Mouse (Mus musculus) CD8-positive naive resting alpha-beta T cell, adult 2 months (primary cell): ENCODE results near the gene Ciz1.
"Not testable (repeated sequence)": the region's sequence is repeated elsewhere in the genome, so short reads cannot be mapped to it uniquely, and the experiment has no call there.

Experiments
- DNase-seq, 2 experiments: peaks; one replicate each; pipeline ENCODE4 v3.0.0; 2022; ENCODE audit warnings: low read depth in 2 of 2, low spot score in 2 of 2

Ciz1 gene

DNA sequence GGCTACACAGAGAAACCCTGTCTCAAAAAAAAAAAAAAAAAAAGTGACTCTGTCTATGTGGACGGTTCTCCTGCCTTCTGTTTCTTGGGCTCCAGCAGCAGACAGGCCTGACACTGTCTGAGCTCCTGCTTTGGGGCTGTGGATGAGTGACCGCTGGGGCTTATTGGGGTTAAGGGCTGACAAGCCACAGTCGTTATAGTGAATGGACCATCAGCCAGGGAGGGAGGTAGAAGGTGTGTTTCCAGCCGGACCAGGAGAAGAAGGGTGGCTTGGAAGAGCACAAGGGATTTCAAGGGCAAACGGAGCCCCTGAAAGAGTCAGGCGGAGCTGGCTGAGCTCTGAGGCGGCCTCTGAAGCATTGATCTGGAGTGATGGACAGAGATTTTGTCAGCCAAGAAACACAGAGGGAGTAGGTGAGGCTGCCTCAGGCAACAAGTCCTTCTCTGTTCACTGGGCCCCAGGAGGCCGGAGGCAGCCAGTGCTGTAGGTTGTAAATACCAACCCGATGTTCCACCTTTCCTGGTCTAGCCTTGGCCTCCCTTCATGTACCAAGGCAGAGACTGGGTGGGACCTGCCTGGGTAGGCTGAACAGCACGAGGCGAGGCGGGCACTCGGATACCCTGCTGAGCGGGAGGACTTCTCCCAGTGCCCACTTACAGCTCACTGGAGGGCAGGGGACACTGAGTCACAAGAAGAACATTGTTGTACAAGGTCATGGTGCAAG lies 7.4 kb upstream of the Ciz1 start:
- no peak for DNase-seq

DNA sequence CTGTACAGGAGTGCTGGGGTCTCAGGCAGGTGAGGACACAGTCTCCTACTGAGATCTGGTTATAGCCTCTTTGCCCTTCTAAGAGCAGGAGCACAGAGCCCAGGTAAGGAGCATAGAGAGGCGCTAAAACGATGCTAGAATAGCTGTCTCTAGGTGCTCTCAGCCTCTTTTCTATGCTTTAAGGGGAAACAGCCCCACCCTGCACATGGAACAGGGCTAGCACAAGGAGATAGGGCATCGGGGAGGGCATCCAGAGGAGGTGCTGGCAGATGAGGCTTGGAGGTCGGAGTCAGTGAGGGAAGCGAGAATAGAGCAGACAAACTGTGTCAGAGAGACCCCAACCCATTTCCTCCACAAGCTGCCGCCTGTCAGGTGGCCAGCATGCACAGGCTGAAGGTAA lies 5.1 kb upstream of the Ciz1 start:
- DNase-seq, result no peak

- no peak for DNase-seq
Measured at GRCm38 (mm10) chr2:32348311-32348710, 3.8 kb upstream of the Ciz1 start.

DNA sequence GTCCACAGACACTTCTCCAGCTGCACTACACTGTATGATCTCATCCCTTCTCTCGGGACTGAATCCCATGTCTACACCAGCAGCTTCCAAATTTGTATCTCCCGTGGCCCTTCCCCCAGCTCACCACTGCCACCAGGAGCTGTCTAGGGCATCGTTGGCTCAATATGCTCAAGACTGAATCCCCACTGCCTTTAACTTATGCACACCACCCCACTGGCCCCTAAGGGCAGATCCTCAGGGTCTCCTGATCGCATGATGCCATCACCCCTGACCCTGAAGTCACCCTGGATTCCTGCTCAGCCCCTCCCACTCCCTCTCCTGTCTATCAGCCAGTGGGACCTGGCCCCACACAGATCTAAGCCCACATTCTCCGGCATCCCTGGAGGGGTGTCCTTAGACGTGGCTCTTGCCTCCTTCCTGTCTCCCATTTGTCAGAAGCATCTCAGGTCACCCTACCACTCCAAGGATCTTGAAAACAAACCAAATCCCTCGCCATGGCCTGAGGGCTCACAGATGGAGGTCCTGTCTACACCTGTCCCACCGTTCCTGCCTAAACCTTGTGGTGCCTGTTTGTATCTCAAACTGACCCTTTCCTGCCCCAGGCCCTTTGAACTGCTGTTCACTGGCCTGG lies 2.4 kb upstream of the Ciz1 start:
- DNase-seq, result no peak

DNA sequence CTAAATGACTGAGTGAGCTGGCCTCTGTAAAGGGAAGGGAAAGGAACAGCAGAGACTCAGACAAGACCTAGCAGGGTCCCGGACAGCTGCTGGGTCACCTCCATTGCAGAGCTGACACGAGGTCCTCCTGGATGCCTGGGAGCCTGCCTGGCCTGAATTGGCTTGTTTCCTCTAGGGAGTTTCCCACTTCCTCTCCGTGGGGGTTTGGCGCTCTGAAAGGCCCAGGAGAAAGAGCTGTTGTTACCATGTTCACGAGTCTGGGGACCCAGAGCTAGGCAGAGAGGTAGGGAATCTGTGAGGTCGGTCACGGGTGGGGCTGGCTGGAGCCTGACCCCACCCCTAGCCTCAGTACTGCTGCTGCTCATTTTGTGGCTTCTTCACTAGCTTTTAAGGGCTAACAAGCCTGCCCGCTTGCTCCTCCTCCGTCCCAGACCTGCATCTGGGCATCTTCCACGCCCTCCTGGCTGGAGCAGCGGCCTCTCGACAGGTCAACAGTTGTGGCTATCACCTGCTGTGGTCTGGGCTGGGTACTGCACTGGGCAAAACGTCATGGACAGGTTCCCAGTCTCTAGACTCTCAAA lies 1.6 kb upstream of the Ciz1 start:
- DNase-seq, result no peak

GRCm38 (mm10) chr2:32351471-32351961 lies 611 bp upstream of the Ciz1 start:
- DNase-seq, result no peak

GRCm38 (mm10) chr2:32353007-32353542 lies 948 bp downstream of the Ciz1 start, which contains the start of gene Dnm1:
Gene Dnm1, minus strand, starts transcription at chr2:32353338.
- peak; percentile 82 to 86 for DNase-seq

DNA sequence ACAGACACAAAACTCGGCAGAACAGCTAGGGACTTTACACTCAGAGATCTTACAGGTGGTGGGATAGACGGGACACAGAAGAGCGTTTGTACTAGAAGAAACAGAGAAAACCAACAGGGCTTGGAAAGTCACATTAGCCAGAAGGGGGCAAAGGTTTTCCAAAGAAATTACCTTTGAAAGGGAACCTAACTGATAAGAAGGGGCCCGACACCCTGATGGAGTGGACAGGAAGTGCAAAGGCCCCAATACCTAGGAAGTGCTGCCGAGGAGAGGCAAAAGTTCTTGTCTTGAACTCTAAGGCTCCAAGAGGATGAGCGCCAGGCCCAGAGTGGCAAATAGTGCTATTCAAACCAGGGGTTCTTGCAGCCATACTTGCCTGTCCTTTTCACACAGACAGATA lies 1.7 kb downstream of the Ciz1 start:
- no peak for DNase-seq

- DNase-seq, result no peak
Measured at GRCm38 (mm10) chr2:32354336-32354895, 2.3 kb downstream of the Ciz1 start.

DNA sequence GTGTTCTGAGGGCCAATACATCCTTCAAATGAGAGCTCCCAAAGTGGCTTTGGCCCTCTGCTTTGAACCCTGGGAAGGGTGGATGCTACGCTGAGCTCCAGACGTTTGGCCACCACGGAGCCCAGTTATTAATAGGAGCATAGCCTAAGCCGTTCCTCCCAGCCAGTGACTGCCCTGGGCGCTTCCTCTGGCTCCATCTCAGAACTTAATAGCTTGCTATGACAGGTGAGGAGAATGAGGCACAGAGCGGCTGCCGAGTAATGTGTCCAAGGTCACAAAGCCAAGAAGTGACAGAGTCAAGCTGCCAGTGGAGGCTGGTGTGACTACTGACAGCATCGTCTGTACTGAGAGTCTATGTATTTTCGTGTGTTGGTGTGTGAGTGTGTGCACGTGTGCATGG lies 4.1 kb downstream of the Ciz1 start:
- no peak for DNase-seq

- no peak for DNase-seq
Measured at GRCm38 (mm10) chr2:32357710-32358109, 5.6 kb downstream of the Ciz1 start.

DNA sequence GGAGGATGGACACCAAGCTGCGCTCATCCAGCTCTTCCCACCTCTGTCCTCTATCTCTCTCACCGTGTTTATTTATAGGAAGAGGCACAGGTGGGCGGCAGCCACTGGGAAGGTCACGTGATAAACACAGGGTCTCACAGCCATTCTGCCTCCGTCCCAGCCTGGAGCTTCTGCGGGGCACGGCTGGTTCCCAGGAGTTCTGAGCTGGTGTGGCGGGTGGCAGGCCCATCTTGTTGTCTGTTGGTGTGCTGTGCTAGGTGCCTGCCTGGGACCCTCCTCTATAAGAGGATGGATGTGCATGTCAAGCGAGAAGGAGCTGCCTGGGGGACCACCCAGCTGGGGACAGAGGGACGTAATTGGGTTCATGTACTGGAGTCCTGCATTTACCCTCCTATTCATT lies 6.3 kb downstream of the Ciz1 start:
- no peak for DNase-seq

GRCm38 (mm10) chr2:32360741-32361140 lies 8.6 kb downstream of the Ciz1 start:
- peak; percentile 28 to 41 for DNase-seq

DNA sequence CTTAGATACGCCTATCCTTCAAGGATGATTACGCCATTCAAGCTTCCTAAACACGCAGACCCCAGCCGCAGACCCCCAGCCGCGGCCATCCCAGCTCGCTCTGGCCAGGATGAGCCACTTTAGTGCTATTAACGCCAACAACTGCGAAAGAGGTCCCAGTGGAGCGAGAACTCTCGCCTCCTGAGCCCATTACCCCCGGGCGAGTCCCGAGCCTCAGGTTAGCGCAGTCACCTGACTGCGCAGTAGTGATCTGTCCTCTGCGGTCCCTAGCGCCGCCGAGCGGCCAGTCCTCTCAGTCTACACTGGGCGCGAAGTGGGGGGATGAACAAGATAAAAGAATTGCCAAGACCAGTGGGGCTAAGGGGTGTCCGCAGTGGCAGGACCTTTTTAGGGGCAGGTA lies 9.3 kb downstream of the Ciz1 start:
- peak; percentile 23 to 45 for DNase-seq

DNA sequence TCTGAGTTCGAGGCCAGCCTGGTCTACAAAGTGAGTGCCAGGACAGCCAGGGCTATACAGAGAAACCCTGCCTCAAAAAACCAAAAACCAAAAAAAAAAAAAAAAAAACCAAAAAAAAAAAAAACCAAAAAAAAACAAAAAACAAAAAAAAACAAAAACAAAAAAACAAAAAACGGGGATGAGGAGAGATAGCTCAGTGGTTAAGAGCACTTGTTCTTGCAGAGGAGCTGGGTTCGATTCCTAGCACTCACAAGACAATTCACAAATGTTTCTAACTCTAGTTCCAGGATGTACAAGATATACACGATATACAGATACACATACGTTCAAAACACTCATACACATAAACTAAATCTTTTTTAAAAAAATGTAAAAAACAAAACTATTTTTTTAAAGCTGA lies 10.1 kb downstream of the Ciz1 start:
- not testable (repeated sequence) for DNase-seq

- peak; percentile 79 to 80 for DNase-seq
Measured at GRCm38 (mm10) chr2:32362817-32363340, 10.8 kb downstream of the Ciz1 start.

DNA sequence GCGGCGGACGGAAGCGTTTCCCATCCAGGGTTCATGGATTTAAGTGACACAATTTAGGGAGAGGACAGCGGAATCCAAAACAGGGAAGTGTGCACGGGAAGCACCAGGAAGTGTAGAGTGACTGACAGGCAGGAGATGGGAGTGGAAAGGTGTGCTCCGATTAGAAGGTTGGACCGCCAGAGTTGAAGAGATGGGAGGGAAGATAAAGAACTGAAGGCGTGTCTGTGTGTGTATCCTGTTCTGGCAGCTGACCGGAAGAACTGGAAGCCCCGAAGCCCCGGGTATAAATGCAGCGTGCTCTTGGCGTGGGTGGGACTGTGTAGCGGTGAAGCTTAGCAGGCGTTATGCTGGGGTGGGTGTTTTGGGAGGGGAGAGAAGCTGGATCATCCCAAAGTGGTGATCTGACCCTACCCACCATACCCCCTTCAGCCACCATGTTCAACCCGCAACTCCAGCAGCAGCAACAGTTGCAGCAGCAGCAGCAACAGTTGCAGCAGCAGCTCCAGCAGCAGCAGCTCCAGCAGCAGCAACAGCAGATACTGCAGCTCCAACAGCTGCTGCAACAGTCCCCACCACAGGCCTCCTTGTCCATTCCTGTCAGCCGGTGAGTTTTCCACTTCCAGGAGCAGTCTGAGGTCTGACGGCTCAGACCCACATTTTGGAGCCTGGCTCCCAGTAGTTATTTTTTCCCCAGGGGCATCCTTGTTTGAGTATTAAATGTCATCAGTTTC lies 11.4 kb downstream of the Ciz1 start:
- no peak for DNase-seq

GRCm38 (mm10) chr2:32364121-32364520 lies 12.0 kb downstream of the Ciz1 start:
- no peak for DNase-seq

- no peak for DNase-seq
Measured at GRCm38 (mm10) chr2:32367315-32367714, 15.2 kb downstream of the Ciz1 start.

DNA sequence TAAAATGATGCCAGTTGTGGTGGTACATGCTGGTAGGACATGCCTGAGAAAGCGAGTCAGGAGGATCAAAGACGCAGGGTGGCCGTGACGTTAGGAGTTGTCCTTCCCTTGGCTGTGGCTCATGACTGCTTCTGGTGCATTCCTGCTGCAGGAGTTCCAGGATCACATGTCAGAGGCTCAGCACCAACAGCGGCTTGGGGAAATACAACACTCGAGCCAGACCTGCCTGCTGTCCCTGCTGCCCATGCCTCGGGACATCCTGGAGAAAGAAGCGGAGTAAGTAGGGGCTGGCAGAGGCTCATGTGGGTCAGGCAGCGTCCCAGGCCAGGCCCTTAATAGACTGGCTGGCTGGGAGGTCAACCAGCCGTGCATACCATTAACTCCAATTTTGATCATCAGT lies 22.1 kb downstream of the Ciz1 start:
- no peak for DNase-seq
